Mouse (Mus musculus) stomach, postnatal 0 days (tissue): ENCODE measurements at regions not wholly inside any gene's neighbourhood (a gene's known extent, or its start where the extent isn't known, plus 50 kb on each side); places are given as distances from the start of the nearest gene placed in this dataset.

Source experiments
- ATAC-seq: fragments of 200-750 bp; cut with Nextera tagmentation; 2 replicates; pipeline ENCODE4 v1.8.0; 2017; ENCODE audit not compliant: low FRiP score, low TSS enrichment
- DNase-seq: peaks from one replicate; pipeline ENCODE4 v3.0.0-alpha.2; 2016; ENCODE audit warnings: low spot score
- H3K27ac ChIP-seq: fragments of 300-500 bp; sonication (generic); replicated peaks from 2 replicates; pipeline ENCODE4 v1.5.1; 2014; ENCODE audit warnings: mild to moderate bottlenecking, control low read depth
- H3K27me3 ChIP-seq: fragments of 300-500 bp; sonication (generic); 2 replicates; pipeline ENCODE4 v1.6.1; 2014; ENCODE audit warnings: low read length; ENCODE audit not compliant: control insufficient read depth, insufficient read depth
- H3K36me3 ChIP-seq: fragments of 300-500 bp; sonication (generic); 2 replicates; pipeline ENCODE4 v1.6.1; 2014; ENCODE audit warnings: low read length, mixed read lengths; ENCODE audit not compliant: control insufficient read depth, insufficient read depth
- H3K4me1 ChIP-seq: fragments of 300-500 bp; sonication (generic); replicated peaks from 2 replicates; pipeline ENCODE4 v1.6.1; 2014; ENCODE audit warnings: antibody characterized with exemption; ENCODE audit not compliant: control insufficient read depth, insufficient read depth
- H3K4me2 ChIP-seq: fragments of 300-500 bp; sonication (generic); replicated peaks from 2 replicates; pipeline ENCODE4 v1.6.1; 2014; ENCODE audit warnings: low read depth, mild to moderate bottlenecking, control low read depth, moderate library complexity
- H3K4me3 ChIP-seq: fragments of 300-500 bp; sonication (generic); 2 replicates; pipeline ENCODE4 v1.5.1; 2014; ENCODE audit warnings: low read depth, low read length, control low read depth
- H3K9ac ChIP-seq: fragments of 300-500 bp; sonication (generic); 2 replicates; pipeline ENCODE4 v1.6.1; 2014; ENCODE audit warnings: mild to moderate bottlenecking, low read length, control low read depth, mixed read lengths
- H3K9me3 ChIP-seq: fragments of 300-500 bp; sonication (generic); 2 replicates; pipeline ENCODE4 v1.6.1; 2016; ENCODE audit warnings: low read length; ENCODE audit not compliant: control insufficient read depth
- CTCF ChIP-seq: IDR thresholded peaks from 2 replicates; pipeline ENCODE4 v1.5.1; 2016; ENCODE audit warnings: antibody characterized with exemption, low read depth, mild to moderate bottlenecking, moderate library complexity
- EP300 ChIP-seq: optimal IDR thresholded peaks from 2 replicates; pipeline ENCODE3; 2016; ENCODE audit warnings: antibody characterized with exemption
- WGBS: fragments of 180-500 bp; shearing (Covaris S2); extraction: QIAGEN DNeasy Blood & Tissue Kit; methylation state at CpG from one replicate; pipeline ENCODE4 v1.1.7; 2014; 5-methylcytosine and 5-hydroxymethylcytosine counted together

DNA sequence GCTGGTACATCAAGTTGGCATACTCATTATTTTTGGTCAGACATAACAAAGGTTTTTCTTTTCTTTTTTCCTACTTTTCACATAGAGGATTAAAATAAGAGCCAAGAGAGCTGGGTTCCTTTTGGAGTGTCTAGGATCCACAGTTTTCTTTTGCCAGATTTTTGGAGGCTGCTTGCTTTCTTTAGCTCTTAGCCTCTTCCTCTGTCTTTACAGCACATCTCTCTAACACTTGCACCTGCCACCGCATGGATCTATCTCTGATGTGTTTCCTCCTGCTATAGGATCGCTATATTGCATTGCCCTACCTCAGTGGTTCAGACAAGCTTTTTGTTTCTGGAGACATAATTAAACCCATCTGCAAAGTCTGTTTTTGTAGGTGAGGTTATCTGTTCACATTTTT, 339.9 kb downstream of the Rpl10l start:
- Histone ChIP-seq H3K9me3 (no peaks in the 10 kb centered on the region), H3K4me1 (no peaks in the 10 kb centered on the region), H3K4me2 (no peak overlapping the region), H3K27me3 (no peaks in the 10 kb centered on the region), H3K27ac (no peak overlapping the region), H3K4me3 (no peak overlapping the region), H3K36me3 (no peaks in the 10 kb centered on the region), H3K9ac (no peak overlapping the region)
- no peak for TF ChIP-seq EP300
- no peak for TF ChIP-seq CTCF
- no peak for DNase-seq
- 89% methylated on average over 2 of the region's 2 CpGs for WGBS
- no peak for ATAC-seq

DNA sequence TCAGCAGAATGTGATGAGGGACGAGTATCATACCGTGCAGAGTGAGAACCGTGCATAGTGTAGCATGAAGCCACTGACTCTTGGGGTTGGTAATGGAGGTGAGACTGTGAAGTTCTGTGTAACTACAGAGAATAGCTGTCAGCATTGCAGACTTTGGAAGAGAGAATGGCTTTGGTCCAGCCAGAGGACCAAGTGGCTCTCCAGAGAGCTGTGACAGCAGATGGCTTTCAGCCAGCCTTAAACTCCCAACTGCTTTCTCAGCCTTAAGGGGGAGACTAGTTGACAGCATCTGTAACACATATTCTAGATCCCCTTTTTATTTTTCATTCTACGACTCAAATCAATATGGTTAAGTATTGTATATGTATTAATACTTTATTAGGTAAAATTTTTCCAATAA, 342.0 kb downstream of the Rpl10l start:
- no peak overlapping the region for H3K4me2 ChIP-seq
- no peak for ATAC-seq

DNA sequence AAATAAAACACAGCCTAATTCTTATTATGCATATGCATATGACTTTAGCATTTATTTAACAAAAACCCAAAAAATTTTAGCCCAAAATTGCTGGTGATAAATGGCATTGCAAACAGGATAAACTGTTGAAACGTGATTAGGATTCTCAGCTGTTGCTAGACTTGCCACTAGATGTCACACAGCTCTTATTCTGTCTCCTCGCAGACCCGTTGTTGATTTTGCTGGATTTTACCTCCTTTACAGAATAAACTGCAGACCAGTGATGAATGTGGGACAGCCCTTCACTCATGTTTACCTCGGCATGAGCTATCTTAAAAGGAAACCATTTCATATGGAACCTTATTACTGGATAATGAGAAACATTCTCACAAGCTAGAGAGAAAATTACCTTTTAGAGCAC, 352.4 kb downstream of the Rpl10l start:
- 12% methylated on average over 4 of the region's 4 CpGs for WGBS
- Histone ChIP-seq H3K27me3 (no peaks in the 10 kb centered on the region), H3K4me2 (no peak overlapping the region), H3K4me3 (no peak overlapping the region), H3K27ac (no peak overlapping the region), H3K4me1 (no peaks in the 10 kb centered on the region), H3K9me3 (no peaks in the 10 kb centered on the region), H3K9ac (no peak overlapping the region), H3K36me3 (no peaks in the 10 kb centered on the region)
- no peak for TF ChIP-seq EP300
- peak; percentile 64 for TF ChIP-seq CTCF
- DNase-seq (no peak), ATAC-seq (no peak)

More for the DNA sequence above, 342.0 kb downstream of the Rpl10l start:
- no peak overlapping the region for H3K4me3 ChIP-seq
- 87% methylated on average over 4 of the region's 4 CpGs for WGBS
- H3K27ac ChIP-seq: no peak overlapping the region
- H3K27me3 ChIP-seq: no peaks in the 10 kb centered on the region
- H3K36me3 ChIP-seq: no peaks in the 10 kb centered on the region
- no peak overlapping the region for H3K9ac ChIP-seq
- H3K4me1 ChIP-seq: no peaks in the 10 kb centered on the region
- DNase-seq: no peak
- TF ChIP-seq EP300: no peak
- TF ChIP-seq CTCF: no peak
- H3K9me3 ChIP-seq: no peaks in the 10 kb centered on the region

DNA sequence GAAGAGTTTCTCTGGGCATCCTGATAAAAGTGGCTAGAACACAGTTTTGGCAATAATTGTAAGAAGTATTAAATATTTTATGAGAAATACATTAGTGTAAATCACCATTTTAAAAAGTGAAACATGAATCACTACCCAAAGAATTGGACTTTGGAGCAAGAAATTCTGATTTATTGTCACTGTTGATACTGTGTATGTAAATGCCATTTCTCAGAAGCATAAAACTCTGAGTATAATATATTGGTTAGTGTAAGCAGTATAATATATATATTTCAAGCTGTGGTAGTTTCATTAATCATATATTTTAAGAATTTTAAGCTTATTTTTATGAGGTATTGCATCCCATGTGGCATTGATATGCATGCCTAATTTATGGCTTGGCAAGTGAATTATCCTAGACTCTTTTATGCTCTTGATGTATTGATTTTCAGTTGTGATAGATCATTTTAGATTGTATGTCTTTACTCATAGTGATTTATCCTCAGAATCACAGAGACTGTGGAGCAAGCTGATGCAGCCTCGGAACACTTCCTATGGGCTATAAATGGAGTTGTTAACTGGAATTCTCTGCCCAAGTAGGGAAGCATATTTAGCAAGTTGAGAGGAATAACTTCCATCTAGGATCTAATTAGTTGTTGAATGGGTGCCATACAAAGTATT, 354.4 kb downstream of the Rpl10l start:
- Histone ChIP-seq H3K4me2 (no peak overlapping the region), H3K36me3 (no peaks in the 10 kb centered on the region), H3K27me3 (no peaks in the 10 kb centered on the region), H3K27ac (no peak overlapping the region), H3K4me1 (no peaks in the 10 kb centered on the region), H3K9ac (no peak overlapping the region), H3K4me3 (no peak overlapping the region), H3K9me3 (no peaks in the 10 kb centered on the region)
- ATAC-seq (no peak), DNase-seq (no peak)
- TF ChIP-seq CTCF: no peak
- TF ChIP-seq EP300: no peak
- WGBS: 56% methylated on average over 1 of the region's 1 CpGs
